Mouse (Mus musculus): ENCODE data around the gene Pacs1. TPM values are rescaled to one million over a fixed set of nuclear protein-coding genes. Genes with fewer than 3 reads are reported as not detected.

Gene Pacs1
- total RNA-seq, 2 experiments from 2014 or later, result 5.2 to 8.5 TPM

GRCm38 (mm10) chr19:5084834-5085144, 188.1 kb downstream of the Pacs1 start:
- intact Hi-C loops (cut with DNase I), result loop anchor here (5.0 kb wide), 1 partner anchor 42 kb away; the partner anchor contains the start of gene Brms1

GRCm38 (mm10) chr19:5083961-5084833, 188.7 kb downstream of the Pacs1 start:
- intact Hi-C loops (cut with DNase I), result no loop called here
- no peak for DNase-seq
- H3K27ac ChIP-seq, result no peak overlapping the region
- no peak overlapping the region for H3K4me3 ChIP-seq
- no peak for TF ChIP-seq CTCF (IDR thresholded peaks at IDR 0.05)

More at GRCm38 (mm10) chr19:5084834-5085144, 188.1 kb downstream of the Pacs1 start:
- TF ChIP-seq CTCF (IDR thresholded peaks at IDR 0.05), result no peak
- Histone ChIP-seq H3K4me3 (peak overlapping the region; percentile 72), H3K27ac (no peak overlapping the region)
- no peak for DNase-seq

Small RNA genes lying within 50 kb of the gene (microRNA-seq; reads per million reads assigned to microRNA genes)
- gene Gm27468, result not detected

Other genes with a start within 250 kb of the Pacs1 start
- gene Slc29a2, start 249.3 kb downstream of the Pacs1 start, total RNA-seq (2021), result 1 to 10 TPM; 6.0 to 8.6 TPM
- gene B4gat1, start 234.3 kb downstream of the Pacs1 start, total RNA-seq (2021), result 10 to 100 TPM; 20.0 to 22.4 TPM
- under 1 TPM; 0.46 to 0.59 TPM for gene AC124502.3, start 234.2 kb downstream of the Pacs1 start, total RNA-seq (2021)
- 10 to 100 TPM; 14.7 to 15.1 TPM for gene Brms1, start 231.8 kb downstream of the Pacs1 start, total RNA-seq (2021)
- 1 to 10 TPM in 1 of 2 experiments, under 1 TPM in 1; 0.99 to 1.3 TPM for gene Rin1, start 222.6 kb downstream of the Pacs1 start, total RNA-seq (2021)
- gene Cd248, start 205.0 kb downstream of the Pacs1 start, total RNA-seq (2021), result 10 to 100 TPM in 1 of 2 experiments, 1 to 10 TPM in 1; 9.5 to 15.1 TPM
- not detected for gene Tmem151a, start 187.6 kb downstream of the Pacs1 start, total RNA-seq (2021)
- 10 to 100 TPM; 41.2 to 53.8 TPM for gene Yif1a, start 184.6 kb downstream of the Pacs1 start, total RNA-seq (2021)
- under 1 TPM in 1 of 2 experiments, not detected in 1; 0.17 TPM for gene Cnih2, start 174.6 kb downstream of the Pacs1 start, total RNA-seq (2021)
- gene Rab1b, start 166.0 kb downstream of the Pacs1 start, total RNA-seq (2021), result 100 to 1,000 TPM; 112 to 128 TPM
- 10 to 100 TPM; 54.7 to 56.9 TPM for gene Klc2, start 154.6 kb downstream of the Pacs1 start, total RNA-seq (2021)
- 10 to 100 TPM; 66.5 to 78.9 TPM for gene Sf3b2, start 22.3 kb upstream of the Pacs1 start, total RNA-seq (2021)
- under 1 TPM in 1 of 2 experiments, not detected in 1; 0.11 TPM for gene Gal3st3, start 25.2 kb upstream of the Pacs1 start, total RNA-seq (2021)
- gene Catsper1, start 62.6 kb upstream of the Pacs1 start, total RNA-seq (2021), result not detected
- gene Cst6, start 76.5 kb upstream of the Pacs1 start, total RNA-seq (2021), result 10 to 100 TPM; 27.5 to 44.2 TPM
- 10 to 100 TPM; 15.7 to 17.9 TPM for gene Eif1ad, start 93.6 kb upstream of the Pacs1 start, total RNA-seq (2021)
- gene Banf1, start 94.0 kb upstream of the Pacs1 start, total RNA-seq (2021), result 100 to 1,000 TPM; 122 to 144 TPM
- gene Sart1, start 115.6 kb upstream of the Pacs1 start, total RNA-seq (2021), result 10 to 100 TPM; 40.1 to 50.3 TPM
- 1 to 10 TPM; 1.3 to 2.7 TPM for gene Tsga10ip, start 129.4 kb upstream of the Pacs1 start, total RNA-seq (2021)
- 100 to 1,000 TPM; 503 to 688 TPM for gene Drap1, start 151.9 kb upstream of the Pacs1 start, total RNA-seq (2021)
- 10 to 100 TPM; 34.0 to 38.0 TPM for gene AI837181, start 152.0 kb upstream of the Pacs1 start, total RNA-seq (2021)
- not detected for gene Fosl1, start 174.4 kb upstream of the Pacs1 start, total RNA-seq (2021)
- 1 to 10 TPM; 3.9 to 7.2 TPM for gene Ccdc85b, start 184.8 kb upstream of the Pacs1 start, total RNA-seq (2021)
- 10 to 100 TPM; 33.9 to 35.8 TPM for gene Fibp, start 187.5 kb upstream of the Pacs1 start, total RNA-seq (2021)
- gene Ctsw, start 195.4 kb upstream of the Pacs1 start, total RNA-seq (2021), result not detected
- 1 to 10 TPM; 3.4 to 6.6 TPM for gene Efemp2, start 200.8 kb upstream of the Pacs1 start, total RNA-seq (2021)
- gene Mus81, start 215.3 kb upstream of the Pacs1 start, total RNA-seq (2021), result 10 to 100 TPM; 20.1 to 23.3 TPM
- 10 to 100 TPM; 52.8 to 72.0 TPM for gene Cfl1, start 217.3 kb upstream of the Pacs1 start, total RNA-seq (2021)
- gene 1700020D05Rik, start 230.7 kb upstream of the Pacs1 start, total RNA-seq (2021), result 1 to 10 TPM in 1 of 2 experiments, under 1 TPM in 1; 0.92 to 1.6 TPM
- 1 to 10 TPM; 5.8 to 8.0 TPM for gene Snx32, start 237.4 kb upstream of the Pacs1 start, total RNA-seq (2021)